Mouse (Mus musculus) intestine, embryonic 14.5 days (tissue): ENCODE data around the gene Lmntd1. TPM values are rescaled to one million over a fixed set of nuclear protein-coding genes. Genes with fewer than 3 reads are reported as not detected.

ENCODE experiments used
- ATAC-seq: fragments of 200-750 bp; cut with Nextera tagmentation; replicated peaks from 2 replicates; pipeline ENCODE4 v1.8.0; 2017; ENCODE audit warnings: low read depth, moderate number of reproducible peaks, moderate TSS enrichment, moderate library complexity; ENCODE audit not compliant: low FRiP score, low TSS enrichment
- DNase-seq: peaks from one replicate; pipeline ENCODE4 v3.0.0-alpha.2; 2018; ENCODE audit warnings: low spot score
- H3K27ac ChIP-seq: fragments of 300-500 bp; sonication (generic); 2 replicates; pipeline ENCODE4 v1.5.1; 2014; ENCODE audit warnings: low read depth, mild to moderate bottlenecking, control low read depth
- H3K27me3 ChIP-seq: fragments of 300-500 bp; sonication (generic); replicated peaks from 2 replicates; pipeline ENCODE4 v1.6.1; 2014; ENCODE audit warnings: low read length, control low read depth; ENCODE audit not compliant: control insufficient read depth, insufficient read depth
- H3K36me3 ChIP-seq: fragments of 300-500 bp; sonication (generic); 2 replicates; pipeline ENCODE4 v1.6.1; 2014; ENCODE audit warnings: low read length, control low read depth; ENCODE audit not compliant: control insufficient read depth, insufficient read depth
- H3K4me1 ChIP-seq: fragments of 300-500 bp; sonication (generic); replicated peaks from 2 replicates; pipeline ENCODE4 v1.6.1; 2014; ENCODE audit warnings: low read length, control low read depth, mixed read lengths; ENCODE audit not compliant: control insufficient read depth, insufficient read depth
- H3K4me2 ChIP-seq: fragments of 300-500 bp; sonication (generic); 2 replicates; pipeline ENCODE4 v1.6.1; 2014; ENCODE audit warnings: low read length
- H3K4me3 ChIP-seq: fragments of 300-500 bp; sonication (generic); 2 replicates; pipeline ENCODE4 v1.5.1; 2014; ENCODE audit warnings: low read depth, low read length, control low read depth, mixed read lengths
- H3K9ac ChIP-seq: fragments of 300-500 bp; sonication (generic); 2 replicates; pipeline ENCODE4 v1.6.1; 2014; ENCODE audit warnings: mild to moderate bottlenecking, low read length
- H3K9me3 ChIP-seq: fragments of 300-500 bp; sonication (generic); 2 replicates; pipeline ENCODE4 v1.6.1; 2016; ENCODE audit warnings: low read length, control low read depth; ENCODE audit not compliant: control insufficient read depth
- WGBS: fragments of 180-500 bp; shearing (Covaris S2); extraction: QIAGEN DNeasy Blood & Tissue Kit; methylation state at CpG from one replicate; pipeline ENCODE4 v1.1.7; 2014; 5-methylcytosine and 5-hydroxymethylcytosine counted together
- polyA plus RNA-seq: library from polyadenylated mRNA; unstranded; fragments of >200 nt; fragmentation: Nextera tagmentation; extraction: Ambion mirVana; gene quantifications from 2 replicates; pipeline ENCODE4 v1.2.1, GENCODE M21; 2014

Lmntd1 gene
- polyA plus RNA-seq, 1 experiment from 2014 or later: 0.27 TPM

- Histone ChIP-seq H3K36me3 (no peaks in the 10 kb centered on the region), H3K9ac (no peak overlapping the region), H3K27me3 (no peaks in the 10 kb centered on the region), H3K9me3 (no peaks in the 10 kb centered on the region), H3K27ac (no peak overlapping the region), H3K4me3 (no peak overlapping the region), H3K4me2 (no peak overlapping the region), H3K4me1 (peaks cover 12% of the 10 kb centered on the region; the same call in 1 of the 2 replicates)
- WGBS: 48% methylated on average over 8 of the region's 8 CpGs
- ATAC-seq: no peak
- DNase-seq: no peak
Observed at GRCm38 (mm10) chr6:145511265-145511664, 102.9 kb downstream of the Lmntd1 start.

- WGBS: 68% methylated on average over 12 of the region's 12 CpGs
- DNase-seq (no peak), ATAC-seq (no peak)
- Histone ChIP-seq H3K36me3 (no peaks in the 10 kb centered on the region), H3K4me3 (no peak overlapping the region), H3K9ac (no peak overlapping the region), H3K4me1 (no peaks in the 10 kb centered on the region), H3K9me3 (peaks cover 4% of the 10 kb centered on the region; the same call in 1 of the 2 replicates), H3K4me2 (no peak overlapping the region), H3K27ac (no peak overlapping the region), H3K27me3 (no peaks in the 10 kb centered on the region)
Observed at GRCm38 (mm10) chr6:145508828-145509227, 105.3 kb downstream of the Lmntd1 start.

GRCm38 (mm10) chr6:145501751-145502150, 112.4 kb downstream of the Lmntd1 start:
- no peak for DNase-seq
- WGBS: 87% methylated on average over 7 of the region's 7 CpGs
- ATAC-seq: no peak
- Histone ChIP-seq H3K27me3 (no peaks in the 10 kb centered on the region), H3K9ac (no peak overlapping the region), H3K9me3 (peaks cover 8% of the 10 kb centered on the region; the same call in 1 of the 2 replicates), H3K27ac (no peak overlapping the region), H3K4me2 (no peak overlapping the region), H3K4me3 (no peak overlapping the region), H3K4me1 (peaks cover 4% of the 10 kb centered on the region), H3K36me3 (no peaks in the 10 kb centered on the region)

DNA sequence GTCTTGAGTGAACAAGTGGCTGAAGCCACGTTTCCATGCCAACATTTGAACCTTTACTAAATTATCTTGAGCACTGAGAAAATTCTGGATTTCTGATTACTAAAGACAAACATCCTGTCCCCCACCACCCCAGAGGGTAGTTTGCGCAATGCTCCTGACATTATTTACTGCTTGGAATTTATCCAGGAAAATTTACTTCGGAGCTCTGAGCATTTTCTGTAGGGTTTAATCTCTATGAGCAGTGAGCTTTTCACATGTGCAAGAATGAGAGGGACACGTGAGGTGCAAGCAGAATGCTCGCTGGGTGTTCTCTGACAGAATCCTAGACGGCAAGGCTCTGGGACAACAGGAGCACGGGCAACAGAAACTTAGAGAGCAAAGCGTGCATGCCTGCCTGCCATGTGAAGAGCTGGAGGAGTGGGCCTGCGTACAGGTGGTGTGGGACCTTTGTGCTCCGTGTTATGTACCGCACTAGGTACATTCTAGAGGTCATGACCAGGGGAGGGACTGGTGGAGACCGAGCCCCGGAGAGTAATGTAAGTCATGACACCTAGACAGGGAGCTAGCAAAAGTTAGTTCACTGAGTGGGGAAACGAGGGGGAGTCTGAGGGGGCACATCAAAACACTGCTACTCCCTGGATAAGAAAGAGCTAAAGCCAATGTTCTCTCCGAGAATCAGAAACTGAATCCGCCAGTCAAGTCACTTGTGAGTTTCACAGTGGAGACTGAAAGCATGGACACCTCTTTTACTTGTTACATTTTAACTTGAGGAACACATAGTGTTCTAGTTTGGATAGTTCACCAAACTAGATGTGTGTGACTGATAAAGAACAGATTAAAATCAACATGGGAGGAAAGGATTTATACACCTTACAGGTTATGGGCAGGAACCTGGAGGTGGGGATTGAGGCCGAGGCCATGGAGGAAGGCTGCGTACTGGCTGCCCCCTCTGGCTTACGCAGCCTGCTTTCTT, 114.3 kb downstream of the Lmntd1 start:
- H3K27ac ChIP-seq: no peak overlapping the region
- 67% methylated on average over 19 of the region's 19 CpGs for WGBS
- no peak overlapping the region for H3K4me3 ChIP-seq
- no peak for ATAC-seq
- no peak for DNase-seq
- H3K9ac ChIP-seq: no peak overlapping the region
- peaks cover 8% of the 10 kb centered on the region; the same call in 1 of the 2 replicates for H3K9me3 ChIP-seq
- H3K36me3 ChIP-seq: no peaks in the 10 kb centered on the region
- H3K4me2 ChIP-seq: no peak overlapping the region
- H3K27me3 ChIP-seq: no peaks in the 10 kb centered on the region
- peaks cover 4% of the 10 kb centered on the region for H3K4me1 ChIP-seq

GRCm38 (mm10) chr6:145495731-145496130, 118.4 kb downstream of the Lmntd1 start:
- no peaks in the 10 kb centered on the region for H3K27me3 ChIP-seq

GRCm38 (mm10) chr6:145488251-145488650, 125.9 kb downstream of the Lmntd1 start:
- ATAC-seq: no peak
- whole genome bisulfite sequencing: 70% methylated on average over 2 of the region's 2 CpGs

More at GRCm38 (mm10) chr6:145495731-145496130, 118.4 kb downstream of the Lmntd1 start:
- WGBS: 92% methylated on average over 7 of the region's 7 CpGs
- ATAC-seq (no peak), DNase-seq (no peak)
- Histone ChIP-seq H3K9ac (no peak overlapping the region), H3K9me3 (no peaks in the 10 kb centered on the region), H3K4me2 (no peak overlapping the region), H3K36me3 (no peaks in the 10 kb centered on the region), H3K27ac (no peak overlapping the region), H3K4me1 (peaks cover 4% of the 10 kb centered on the region), H3K4me3 (no peak overlapping the region)

DNA sequence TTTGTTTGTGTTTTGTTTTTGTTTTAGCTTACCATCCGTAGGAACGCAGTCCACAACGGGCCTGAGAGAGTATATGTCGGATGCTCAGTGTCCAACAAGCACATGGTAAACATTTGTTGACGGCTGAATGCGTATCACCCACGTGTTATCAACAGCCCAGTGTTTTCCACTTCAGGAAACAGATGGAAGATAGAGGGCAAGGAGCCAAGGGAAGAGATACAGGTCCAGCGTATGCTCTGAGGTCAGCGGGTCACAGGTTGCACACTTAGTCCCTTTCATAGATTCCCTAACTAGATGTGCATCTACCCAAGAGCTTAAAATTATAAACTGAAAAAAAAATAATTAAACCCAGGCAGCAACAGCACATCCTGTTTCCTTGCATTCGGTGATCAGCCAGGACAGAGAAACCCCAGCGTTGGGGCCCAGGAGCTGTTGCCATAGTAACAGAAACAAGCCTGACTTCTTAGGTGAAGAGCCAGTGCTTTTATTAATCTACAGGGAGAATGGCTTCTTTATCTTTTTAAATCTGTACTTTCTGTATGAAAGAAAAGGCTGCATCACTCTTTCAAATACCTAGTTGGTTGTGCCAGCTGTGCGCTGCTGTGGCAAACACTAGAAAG, 128.0 kb downstream of the Lmntd1 start:
- no peak for ATAC-seq
- DNase-seq: no peak
- no peak overlapping the region for H3K9ac ChIP-seq
- H3K36me3 ChIP-seq: no peaks in the 10 kb centered on the region
- peaks cover 7% of the 10 kb centered on the region; the same call in 1 of the 2 replicates for H3K4me1 ChIP-seq
- no peaks in the 10 kb centered on the region for H3K27me3 ChIP-seq
- WGBS: 49% methylated on average over 12 of the region's 12 CpGs
- H3K9me3 ChIP-seq: no peaks in the 10 kb centered on the region
- H3K4me2 ChIP-seq: no peak overlapping the region
- no peak overlapping the region for H3K4me3 ChIP-seq
- no peak overlapping the region for H3K27ac ChIP-seq

More at GRCm38 (mm10) chr6:145488251-145488650, 125.9 kb downstream of the Lmntd1 start:
- no peak overlapping the region for H3K4me2 ChIP-seq
- H3K27me3 ChIP-seq: no peaks in the 10 kb centered on the region
- H3K4me3 ChIP-seq: no peak overlapping the region
- H3K9ac ChIP-seq: no peak overlapping the region
- H3K27ac ChIP-seq: no peak overlapping the region
- no peaks in the 10 kb centered on the region for H3K36me3 ChIP-seq
- no peaks in the 10 kb centered on the region for H3K9me3 ChIP-seq
- no peaks in the 10 kb centered on the region; the same call in 1 of the 2 replicates for H3K4me1 ChIP-seq
- DNase-seq: no peak

GRCm38 (mm10) chr6:145483318-145483674, 130.8 kb downstream of the Lmntd1 start:
- H3K9ac ChIP-seq: no peak overlapping the region
- no peak overlapping the region for H3K4me3 ChIP-seq
- H3K27me3 ChIP-seq: no peaks in the 10 kb centered on the region
- 61% methylated on average over 5 of the region's 5 CpGs for WGBS
- H3K4me1 ChIP-seq: peaks cover 7% of the 10 kb centered on the region; the same call in 1 of the 2 replicates
- no peak overlapping the region for H3K4me2 ChIP-seq
- no peaks in the 10 kb centered on the region for H3K9me3 ChIP-seq
- ATAC-seq (no peak), DNase-seq (no peak)
- H3K36me3 ChIP-seq: no peaks in the 10 kb centered on the region
- H3K27ac ChIP-seq: no peak overlapping the region; the same call in 1 of the 2 replicates
